ENCODE assay signal across 10 mouse cellular contexts in genomic region chr11:53761822-53762221, GRCm38 (mm10). TPM values are rescaled to one million over a fixed set of nuclear protein-coding genes. Genes with fewer than 3 reads are reported as not detected.
DNase-seq lines count a peak whose midpoint lies in the region; ATAC-seq and TF ChIP-seq lines count a peak whose summit lies in the region.
"Had no signal": no experiment of that assay in that cellular context is flagged by ENCODE, and none has a peak within 500 bp of the region (broad histone marks: within the 10 kb centered on the region; RNA-seq: fewer than 3 reads in every experiment).

No protein-coding gene starts in this region.

- DNase-seq in forebrain, postnatal 0 days: peak; percentile 13
- DNase-seq in MN1 (ENCODE audit: low spot score): peak; percentile 77
- DNase-seq in gastrocnemius, adult 18-20 months (ENCODE audit: low spot score): peak; percentile 57
- DNase-seq in thymus, adult 2 months: no peak

- TF ChIP-seq POLR2A in thymus, adult 2 months (IDR thresholded peaks at IDR 0.05; ENCODE audit: control insufficient read depth, extremely low read depth, insufficient read depth, low read length, poor library complexity): no peak

- TF ChIP-seq CTCF in forebrain, postnatal 0 days (IDR thresholded peaks at IDR 0.05; ENCODE audit: low read depth): no peak
- TF ChIP-seq CTCF in thymus, adult 2 months (IDR thresholded peaks at IDR 0.05; ENCODE audit: borderline replicate concordance, control insufficient read depth, extremely low read depth, insufficient read depth, low read length, poor library complexity): no peak

- WGBS in forebrain, postnatal 0 days: 51% methylated on average over 2 of the region's 2 CpGs
- 60% methylated on average over 2 of the region's 2 CpGs for WGBS in forebrain, embryonic 12.5 days
- WGBS in intestine, embryonic 16.5 days: 31% methylated on average over 2 of the region's 2 CpGs
- 15% methylated on average over 2 of the region's 2 CpGs for WGBS in lung, embryonic 15.5 days
- 91% methylated on average over 2 of the region's 2 CpGs for WGBS in thymus, adult 2 months

- ATAC-seq in forebrain, postnatal 0 days: no peak
- ATAC-seq in forebrain, embryonic 12.5 days (ENCODE audit: low FRiP score): no peak
- ATAC-seq in intestine, embryonic 16.5 days: no peak
- peak; percentile 68 for ATAC-seq in lung, embryonic 15.5 days (ENCODE audit: borderline replicate concordance, extremely low read depth, low FRiP score, low TSS enrichment)
- ATAC-seq in activated CD4-positive, CD25-positive, alpha-beta regulatory T cell, adult 4 months: no peak

- peaks cover 13% of the 10 kb centered on the region; the same call in 1 of the 2 replicates for H3K27me3 ChIP-seq in forebrain, postnatal 0 days (ENCODE audit: insufficient read depth, low read length)
- peaks cover 71% of the 10 kb centered on the region for H3K27me3 ChIP-seq in forebrain, embryonic 12.5 days
- H3K27me3 ChIP-seq in intestine, embryonic 16.5 days (replicated peaks; ENCODE audit: control insufficient read depth, insufficient read depth, low read length): no peaks in the 10 kb centered on the region
- H3K27me3 ChIP-seq in lung, embryonic 15.5 days: no peaks in the 10 kb centered on the region
- H3K27me3 ChIP-seq in thymus, adult 2 months (ENCODE audit: control insufficient read depth, insufficient read depth, low read length): no peaks in the 10 kb centered on the region

- no peak overlapping the region for H3K4me3 ChIP-seq in forebrain, postnatal 0 days (ENCODE audit: low read depth, low read length)
- no peak overlapping the region for H3K4me3 ChIP-seq in forebrain, embryonic 12.5 days (replicated peaks)
- no peak overlapping the region for H3K4me3 ChIP-seq in intestine, embryonic 16.5 days (ENCODE audit: low read length)
- no peak overlapping the region for H3K4me3 ChIP-seq in lung, embryonic 15.5 days
- no peak overlapping the region for H3K4me3 ChIP-seq in thymus, adult 2 months (ENCODE audit: control insufficient read depth, insufficient read depth, low read length)
- H3K4me3 ChIP-seq: embryonic facial prominence, embryonic 12.5 days had no signal

- no peaks in the 10 kb centered on the region for H3K36me3 ChIP-seq in forebrain, postnatal 0 days (ENCODE audit: insufficient read depth)
- H3K36me3 ChIP-seq in forebrain, embryonic 12.5 days (replicated peaks): no peaks in the 10 kb centered on the region
- no peaks in the 10 kb centered on the region for H3K36me3 ChIP-seq in intestine, embryonic 16.5 days (ENCODE audit: control insufficient read depth, insufficient read depth, low read length)
- no peaks in the 10 kb centered on the region for H3K36me3 ChIP-seq in lung, embryonic 15.5 days
- H3K36me3 ChIP-seq in thymus, adult 2 months (ENCODE audit: control insufficient read depth, insufficient read depth, low read length): no peaks in the 10 kb centered on the region
- H3K36me3 ChIP-seq: embryonic facial prominence, embryonic 12.5 days had no signal

- H3K4me1 ChIP-seq in forebrain, postnatal 0 days (ENCODE audit: insufficient read depth): 0 out of 2 replicates have a peak, but pooled peaks cover 7% of the 10 kb centered on the region
- peaks cover 38% of the 10 kb centered on the region for H3K4me1 ChIP-seq in forebrain, embryonic 12.5 days
- H3K4me1 ChIP-seq in intestine, embryonic 16.5 days (ENCODE audit: control insufficient read depth, insufficient read depth, low read length): peaks cover 64% of the 10 kb centered on the region
- peaks cover 61% of the 10 kb centered on the region for H3K4me1 ChIP-seq in lung, embryonic 15.5 days
- peaks cover 34% of the 10 kb centered on the region for H3K4me1 ChIP-seq in thymus, adult 2 months (replicated peaks; ENCODE audit: control insufficient read depth, insufficient read depth, low read length)

- no peaks in the 10 kb centered on the region for H3K9me3 ChIP-seq in forebrain, postnatal 0 days (ENCODE audit: low read length)
- no peaks in the 10 kb centered on the region for H3K9me3 ChIP-seq in forebrain, embryonic 12.5 days
- no peaks in the 10 kb centered on the region for H3K9me3 ChIP-seq in intestine, embryonic 16.5 days (ENCODE audit: control insufficient read depth, low read length)
- H3K9me3 ChIP-seq in lung, embryonic 15.5 days: no peaks in the 10 kb centered on the region
- H3K9me3 ChIP-seq: embryonic facial prominence, embryonic 12.5 days had no signal

- no peak overlapping the region for H3K27ac ChIP-seq in forebrain, postnatal 0 days (ENCODE audit: low read depth, low read length)
- H3K27ac ChIP-seq in forebrain, embryonic 12.5 days: no peak overlapping the region
- peak overlapping the region; percentile 100 for H3K27ac ChIP-seq in intestine, embryonic 16.5 days (ENCODE audit: low read length)
- peak overlapping the region; percentile 96 for H3K27ac ChIP-seq in lung, embryonic 15.5 days
- no peak overlapping the region for H3K27ac ChIP-seq in thymus, adult 2 months (ENCODE audit: control insufficient read depth, insufficient read depth, low read length)
- H3K27ac ChIP-seq: embryonic facial prominence, embryonic 12.5 days had no signal

- no peak overlapping the region for H3K9ac ChIP-seq in forebrain, postnatal 0 days
- H3K9ac ChIP-seq in forebrain, embryonic 12.5 days: no peak overlapping the region
- peak overlapping the region; percentile 42 for H3K9ac ChIP-seq in intestine, embryonic 16.5 days (ENCODE audit: low read depth, low read length)
- H3K9ac ChIP-seq in lung, embryonic 15.5 days: no peak overlapping the region
- H3K9ac ChIP-seq: embryonic facial prominence, embryonic 12.5 days had no signal

- no peak overlapping the region for H3K4me2 ChIP-seq in forebrain, postnatal 0 days (ENCODE audit: low read depth)
- no peak overlapping the region for H3K4me2 ChIP-seq in forebrain, embryonic 12.5 days
- H3K4me2 ChIP-seq in intestine, embryonic 16.5 days (ENCODE audit: low read depth, low read length): no peak overlapping the region
- peak overlapping the region; percentile 71 for H3K4me2 ChIP-seq in lung, embryonic 15.5 days

RNA-seq across cellular contexts. Expression of gene Irf1, which starts 8.0 kb away (rescaled TPM):
- 3.1 and 3.7 TPM in 2 replicates for total RNA-seq in forebrain, postnatal 0 days (2014; rRNA removed)
- 3.2 and 4.0 TPM in 2 replicates for polyA plus RNA-seq in forebrain, postnatal 0 days (2015; fragmentation: Nextera tagmentation; extraction: Ambion mirVana)
- polyA plus RNA-seq in forebrain, embryonic 12.5 days (2016; fragmentation: Nextera tagmentation; extraction: Ambion mirVana): 3.6 and 3.9 TPM in 2 replicates
- 1 to 10 TPM; 4.7 to 9.9 TPM for total RNA-seq in gastrocnemius, adult 18-20 months (2021)
- polyA plus RNA-seq in intestine, embryonic 16.5 days (2015; fragmentation: Nextera tagmentation; extraction: Ambion mirVana): 52.9 and 58.7 TPM in 2 replicates
- 24.8 and 28.7 TPM in 2 replicates for polyA plus RNA-seq in lung, embryonic 15.5 days (2015; fragmentation: Nextera tagmentation; extraction: Ambion mirVana)
- polyA plus RNA-seq in activated CD4-positive, CD25-positive, alpha-beta regulatory T cell, adult 4 months (2017; shearing (Covaris generic)): 100 to 1,000 TPM; 236 to 307 TPM
- 162 and 169 TPM in 2 replicates for polyA plus RNA-seq in thymus, adult 2 months (2012; rRNA removed)

RNA-seq across cellular contexts. Expression of gene Gm17334, which starts 11.2 kb away (rescaled TPM):
- 1.5 TPM in 1 of 2 replicates, not detected in the other for total RNA-seq in forebrain, postnatal 0 days (2014; rRNA removed)
- not detected in 2 replicates for polyA plus RNA-seq in forebrain, postnatal 0 days (2015; fragmentation: Nextera tagmentation; extraction: Ambion mirVana)
- not detected in 2 replicates for polyA plus RNA-seq in forebrain, embryonic 12.5 days (2016; fragmentation: Nextera tagmentation; extraction: Ambion mirVana)
- not detected for total RNA-seq in gastrocnemius, adult 18-20 months (2021)
- polyA plus RNA-seq in intestine, embryonic 16.5 days (2015; fragmentation: Nextera tagmentation; extraction: Ambion mirVana): 0.34 and 0.81 TPM in 2 replicates
- 0.22 and 0.36 TPM in 2 replicates for polyA plus RNA-seq in lung, embryonic 15.5 days (2015; fragmentation: Nextera tagmentation; extraction: Ambion mirVana)
- 1 to 10 TPM; 4.9 to 6.2 TPM for polyA plus RNA-seq in activated CD4-positive, CD25-positive, alpha-beta regulatory T cell, adult 4 months (2017; shearing (Covaris generic))
- 0.86 and 0.98 TPM in 2 replicates for polyA plus RNA-seq in thymus, adult 2 months (2012; rRNA removed)
- polyA plus RNA-seq: embryonic facial prominence, embryonic 12.5 days had no signal

RNA-seq across cellular contexts. Expression of gene Il5, which starts 41.2 kb away (rescaled TPM):
- 0.23 and 0.29 TPM in 2 replicates for total RNA-seq in forebrain, postnatal 0 days (2014; rRNA removed)
- 0.10 and 0.18 TPM in 2 replicates for polyA plus RNA-seq in forebrain, postnatal 0 days (2015; fragmentation: Nextera tagmentation; extraction: Ambion mirVana)
- not detected in 2 replicates for polyA plus RNA-seq in forebrain, embryonic 12.5 days (2016; fragmentation: Nextera tagmentation; extraction: Ambion mirVana)
- total RNA-seq in gastrocnemius, adult 18-20 months (2021): not detected
- not detected in 2 replicates for polyA plus RNA-seq in intestine, embryonic 16.5 days (2015; fragmentation: Nextera tagmentation; extraction: Ambion mirVana)
- 0.15 TPM in 1 of 2 replicates, not detected in the other for polyA plus RNA-seq in lung, embryonic 15.5 days (2015; fragmentation: Nextera tagmentation; extraction: Ambion mirVana)
- under 1 TPM in 1 of 2 experiments, not detected in 1; 0.21 TPM for polyA plus RNA-seq in activated CD4-positive, CD25-positive, alpha-beta regulatory T cell, adult 4 months (2017; shearing (Covaris generic))
- 0.56 and 0.84 TPM in 2 replicates for polyA plus RNA-seq in thymus, adult 2 months (2012; rRNA removed)
- total RNA-seq: CH12.LX had no signal
- polyA plus RNA-seq: embryonic facial prominence, embryonic 12.5 days had no signal

RNA-seq across cellular contexts. Expression of gene Rad50, which starts 54.7 kb away (rescaled TPM):
- total RNA-seq in forebrain, postnatal 0 days (2014; rRNA removed): 7.1 and 9.2 TPM in 2 replicates
- 8.6 and 11.8 TPM in 2 replicates for polyA plus RNA-seq in forebrain, postnatal 0 days (2015; fragmentation: Nextera tagmentation; extraction: Ambion mirVana)
- 23.4 and 24.6 TPM in 2 replicates for polyA plus RNA-seq in forebrain, embryonic 12.5 days (2016; fragmentation: Nextera tagmentation; extraction: Ambion mirVana)
- 1 to 10 TPM; 4.3 to 5.4 TPM for total RNA-seq in gastrocnemius, adult 18-20 months (2021)
- 24.8 and 28.5 TPM in 2 replicates for polyA plus RNA-seq in intestine, embryonic 16.5 days (2015; fragmentation: Nextera tagmentation; extraction: Ambion mirVana)
- polyA plus RNA-seq in lung, embryonic 15.5 days (2015; fragmentation: Nextera tagmentation; extraction: Ambion mirVana): 33.4 and 33.5 TPM in 2 replicates
- 10 to 100 TPM; 43.2 to 44.8 TPM for polyA plus RNA-seq in activated CD4-positive, CD25-positive, alpha-beta regulatory T cell, adult 4 months (2017; shearing (Covaris generic))
- 8.3 and 8.4 TPM in 2 replicates for polyA plus RNA-seq in thymus, adult 2 months (2012; rRNA removed)

Comparison
In these comparisons a context has a peak if more than half of its experiments do, and no peak if none do; other contexts are left out.
1. H3K27ac ChIP-seq: peak in intestine, embryonic 16.5 days (single experiment) and lung, embryonic 15.5 days (single experiment); none in forebrain, postnatal 0 days (single experiment), forebrain, embryonic 12.5 days (single experiment) and thymus, adult 2 months (single experiment).